Mouse (Mus musculus) lung, embryonic 16.5 days (tissue): Measurements from ENCODE around the gene Sertad2. TPM values are rescaled to one million over a fixed set of nuclear protein-coding genes. Genes with fewer than 3 reads are reported as not detected.
A peak's percentile ranks its signal among the peaks of the same experiment; 100 is the strongest.

ENCODE experiments used
- ATAC-seq: fragments of 200-750 bp; cut with Nextera tagmentation; 2 replicates; pipeline ENCODE4 v1.8.0; 2017; ENCODE audit warnings: low read depth, mild to moderate bottlenecking, moderate library complexity
- H3K27ac ChIP-seq: fragments of 300-500 bp; sonication (generic); 2 replicates; pipeline ENCODE4 v1.5.1; 2014; ENCODE audit warnings: mild to moderate bottlenecking, control low read depth, low read length
- H3K27me3 ChIP-seq: fragments of 300-500 bp; sonication (generic); 2 replicates; pipeline ENCODE4 v1.6.1; 2014; ENCODE audit warnings: low read depth, low read length, mixed read lengths; ENCODE audit not compliant: control insufficient read depth, insufficient read depth
- H3K36me3 ChIP-seq: fragments of 300-500 bp; sonication (generic); 2 replicates; pipeline ENCODE4 v1.6.1; 2014; ENCODE audit warnings: low read length; ENCODE audit not compliant: control insufficient read depth, insufficient read depth
- H3K4me1 ChIP-seq: fragments of 300-500 bp; sonication (generic); replicated peaks from 2 replicates; pipeline ENCODE4 v1.6.1; 2014; ENCODE audit warnings: low read length, mixed read lengths; ENCODE audit not compliant: control insufficient read depth, insufficient read depth
- H3K4me2 ChIP-seq: fragments of 300-500 bp; sonication (generic); 2 replicates; pipeline ENCODE4 v1.6.1; 2014; ENCODE audit warnings: low read depth, low read length, control low read depth
- H3K4me3 ChIP-seq: fragments of 300-500 bp; sonication (generic); 2 replicates; pipeline ENCODE4 v1.5.1; 2014; ENCODE audit warnings: mild to moderate bottlenecking, low read length, control low read depth
- H3K9ac ChIP-seq: fragments of 300-500 bp; sonication (generic); 2 replicates; pipeline ENCODE4 v1.6.1; 2014; ENCODE audit warnings: low read length, control low read depth
- H3K9me3 ChIP-seq: fragments of 300-500 bp; sonication (generic); 2 replicates; pipeline ENCODE4 v1.6.1; 2016; ENCODE audit warnings: low read length; ENCODE audit not compliant: control insufficient read depth
- WGBS: fragments of 180-500 bp; shearing (Covaris S2); extraction: QIAGEN DNeasy Blood & Tissue Kit; methylation state at CpG from one replicate; pipeline ENCODE4 v1.1.7; 2014; 5-methylcytosine and 5-hydroxymethylcytosine counted together
- polyA plus RNA-seq: library from polyadenylated mRNA; unstranded; fragments of >200 nt; fragmentation: Nextera tagmentation; extraction: Ambion mirVana; gene quantifications from 2 replicates; pipeline ENCODE4 v1.2.1, GENCODE M21; 2015

Gene Sertad2
- polyA plus RNA-seq, 1 experiment from 2014 or later, result 45.0 TPM

DNA sequence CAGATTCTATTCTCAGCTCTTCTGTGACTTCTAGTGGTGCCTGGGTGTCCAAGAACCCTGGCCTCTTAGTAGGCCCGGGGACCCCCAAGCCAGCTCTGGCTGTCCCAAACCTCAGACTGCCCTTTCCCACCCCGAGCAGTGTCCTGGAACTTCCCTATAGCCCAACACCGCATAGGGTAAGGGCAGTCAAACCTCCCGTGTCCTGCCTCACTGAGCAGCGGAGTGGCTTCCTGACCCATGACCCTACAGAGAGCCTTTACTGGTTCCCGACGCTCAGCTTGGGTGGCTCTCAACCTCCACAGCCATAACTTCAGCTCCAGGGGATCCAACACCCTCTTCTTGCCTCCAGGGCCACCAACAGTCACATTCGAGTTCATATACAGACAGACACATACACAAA, 17.1 kb upstream of the Sertad2 start:
- Histone ChIP-seq H3K27me3 (no peaks in the 10 kb centered on the region), H3K4me3 (no peak overlapping the region), H3K9ac (no peak overlapping the region), H3K27ac (no peak overlapping the region), H3K4me1 (0 out of 2 replicates have a peak, but pooled peaks cover under 1% of the 10 kb centered on the region), H3K36me3 (no peaks in the 10 kb centered on the region), H3K4me2 (no peak overlapping the region), H3K9me3 (no peaks in the 10 kb centered on the region)
- ATAC-seq, result no peak
- WGBS, result 76% methylated on average over 8 of the region's 8 CpGs

DNA sequence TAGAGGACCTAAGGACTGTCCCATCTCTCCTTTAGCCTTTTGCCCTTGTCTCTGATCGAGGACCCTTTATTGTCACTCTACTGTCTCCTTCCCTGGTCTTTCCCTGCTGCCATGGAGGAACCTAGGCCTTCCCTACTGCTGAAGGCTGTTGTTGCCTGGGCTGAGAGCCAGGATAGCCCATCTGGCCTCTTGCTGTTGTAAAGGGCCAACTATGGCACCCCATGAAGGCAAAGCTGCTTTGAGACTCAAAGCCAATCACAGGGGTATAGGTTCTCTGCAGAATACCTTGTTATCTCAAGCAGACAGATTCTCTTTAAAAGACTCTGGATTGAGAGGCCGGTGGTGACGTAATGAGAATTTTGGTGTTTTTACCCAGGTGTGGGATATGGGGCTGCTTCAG, 15.2 kb upstream of the Sertad2 start:
- no peaks in the 10 kb centered on the region for H3K36me3 ChIP-seq
- H3K4me1 ChIP-seq, result peaks cover 7% of the 10 kb centered on the region; the same call in 1 of the 2 replicates
- no peak overlapping the region for H3K9ac ChIP-seq
- no peak overlapping the region for H3K4me2 ChIP-seq
- H3K4me3 ChIP-seq, result no peak overlapping the region
- H3K27ac ChIP-seq, result no peak overlapping the region
- H3K9me3 ChIP-seq, result no peaks in the 10 kb centered on the region
- no peaks in the 10 kb centered on the region for H3K27me3 ChIP-seq
- no peak for ATAC-seq
- WGBS, result 91% methylated on average over 3 of the region's 3 CpGs

DNA sequence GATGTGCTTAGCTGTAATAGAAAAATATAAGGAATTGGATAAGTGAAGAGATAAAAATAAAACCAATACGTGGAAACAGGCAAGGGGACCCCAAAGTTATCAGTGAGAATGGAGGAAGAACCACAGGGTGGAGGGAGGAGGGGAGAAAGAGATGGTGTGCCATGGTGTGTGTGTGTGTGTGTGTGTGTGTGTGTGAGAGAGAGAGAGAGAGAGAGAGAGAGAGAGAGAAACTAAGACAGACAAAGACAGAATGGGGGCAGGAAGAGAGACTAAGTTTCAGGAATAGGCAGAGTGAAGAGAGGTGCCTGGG, 11.4 kb upstream of the Sertad2 start:
- Histone ChIP-seq H3K27ac (peak overlapping the region; percentile 92), H3K4me2 (peak overlapping the region; percentile 79), H3K36me3 (no peaks in the 10 kb centered on the region), H3K9ac (peak overlapping the region; percentile 74), H3K9me3 (no peaks in the 10 kb centered on the region), H3K4me1 (peaks cover 10% of the 10 kb centered on the region; the same call in 1 of the 2 replicates), H3K4me3 (peak overlapping the region; percentile 66), H3K27me3 (no peaks in the 10 kb centered on the region)
- WGBS, result 22% methylated on average over 1 of the region's 1 CpGs
- no peak for ATAC-seq

DNA sequence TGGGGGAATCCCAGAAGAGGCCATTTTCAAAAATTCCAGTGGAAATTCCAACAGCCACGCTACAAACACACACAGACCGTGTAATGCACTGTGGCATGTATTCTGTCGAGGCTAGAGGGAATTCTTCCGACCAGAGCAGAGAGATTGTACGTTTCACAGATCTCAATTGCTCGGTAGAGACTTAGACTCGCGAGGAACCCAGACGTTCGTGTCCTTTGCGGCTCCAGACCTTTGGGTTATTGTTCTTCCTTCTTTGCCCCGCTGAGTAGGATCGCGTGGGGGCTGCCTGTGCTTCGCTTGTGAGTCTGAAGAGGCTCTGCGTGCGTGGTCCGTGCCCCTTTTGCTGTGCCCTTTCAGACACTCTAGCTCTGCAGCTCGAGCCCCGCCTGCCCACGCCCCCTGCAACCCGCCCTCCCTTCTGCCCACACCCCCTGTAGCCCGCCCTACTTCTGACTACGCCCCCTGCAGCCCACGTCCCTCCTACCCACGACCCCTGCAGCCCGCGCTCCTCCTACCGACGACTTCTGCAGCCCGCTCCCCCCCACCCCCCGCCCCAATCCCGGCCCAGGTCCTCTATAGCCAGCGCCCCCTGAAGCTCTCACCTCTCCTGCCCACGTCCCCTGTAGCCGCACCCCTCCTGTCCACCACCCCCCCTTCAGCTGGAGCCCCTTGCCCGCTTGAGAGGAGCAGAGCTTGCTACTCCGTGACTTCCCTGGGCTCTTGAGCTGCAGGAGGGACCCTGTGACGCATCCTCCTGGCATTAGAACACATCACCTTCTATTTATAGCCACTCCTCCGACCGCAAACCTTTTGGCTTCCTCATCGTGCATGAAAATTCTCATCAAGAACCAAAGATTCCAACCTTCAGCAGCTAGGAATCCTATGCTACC, 10.8 kb upstream of the Sertad2 start:
- Histone ChIP-seq H3K27ac (peak overlapping the region; percentile 92), H3K4me1 (peaks cover 10% of the 10 kb centered on the region; the same call in 1 of the 2 replicates)
- ATAC-seq, result peak; percentile 96

DNA sequence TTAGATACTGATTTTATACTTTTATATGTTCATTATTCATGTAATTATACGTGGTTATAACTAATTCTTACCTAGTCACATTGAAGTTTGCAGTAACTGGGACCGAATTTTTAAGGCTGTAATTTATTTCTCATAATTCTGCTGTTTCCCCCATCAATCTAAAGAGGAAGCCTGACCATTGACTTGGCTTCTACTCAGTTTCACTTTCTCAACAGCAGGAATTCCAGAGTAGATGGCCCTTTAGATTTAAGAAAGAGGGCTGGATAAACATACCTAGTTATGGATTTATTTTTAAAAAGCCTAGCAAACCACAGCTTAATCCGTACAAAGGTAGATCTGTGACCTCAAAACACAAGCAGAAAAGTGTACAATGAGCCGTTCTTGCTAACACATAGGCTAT, 9.8 kb upstream of the Sertad2 start:
- no peaks in the 10 kb centered on the region for H3K27me3 ChIP-seq
- H3K9ac ChIP-seq, result no peak overlapping the region
- H3K36me3 ChIP-seq, result no peaks in the 10 kb centered on the region
- no peaks in the 10 kb centered on the region for H3K9me3 ChIP-seq
- 67% methylated on average over 4 of the region's 4 CpGs for WGBS
- no peak overlapping the region for H3K4me3 ChIP-seq
- no peak for ATAC-seq
- 0 out of 2 replicates have a peak overlapping the region, but pooled peaks have one; percentile 13 for H3K27ac ChIP-seq
- peaks cover 10% of the 10 kb centered on the region; the same call in 1 of the 2 replicates for H3K4me1 ChIP-seq
- H3K4me2 ChIP-seq, result 0 out of 2 replicates have a peak overlapping the region, but pooled peaks have one; percentile 8

More for the DNA sequence above, 10.8 kb upstream of the Sertad2 start:
- under 1% methylated on average over 38 of the region's 42 CpGs for WGBS
- Histone ChIP-seq H3K9ac (peak overlapping the region; percentile 74), H3K4me2 (peak overlapping the region; percentile 79), H3K36me3 (no peaks in the 10 kb centered on the region), H3K9me3 (no peaks in the 10 kb centered on the region), H3K4me3 (peak overlapping the region; percentile 66), H3K27me3 (no peaks in the 10 kb centered on the region)

DNA sequence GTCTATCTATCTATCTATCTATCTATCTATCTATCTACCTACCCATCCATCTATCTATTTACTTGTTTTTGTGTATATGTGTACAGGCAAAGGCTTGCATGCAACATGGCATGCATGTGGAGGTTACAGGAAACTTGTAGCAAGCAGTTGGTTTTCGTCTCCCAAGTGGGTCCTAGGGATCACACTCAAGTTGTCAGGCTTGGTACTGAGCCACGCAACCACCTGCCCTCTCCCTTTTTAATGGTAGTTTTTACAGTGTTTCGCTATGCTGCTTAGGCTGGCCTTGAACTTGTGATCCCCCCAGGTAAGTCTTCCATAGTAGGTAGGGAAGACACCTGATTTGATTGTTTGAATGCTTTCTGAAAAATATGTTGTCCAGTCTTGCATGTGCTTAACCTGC, 5.8 kb upstream of the Sertad2 start:
- Histone ChIP-seq H3K4me1 (peaks cover 9% of the 10 kb centered on the region), H3K4me2 (no peak overlapping the region), H3K9me3 (no peaks in the 10 kb centered on the region), H3K27ac (no peak overlapping the region), H3K27me3 (no peaks in the 10 kb centered on the region), H3K4me3 (no peak overlapping the region), H3K36me3 (no peaks in the 10 kb centered on the region), H3K9ac (no peak overlapping the region)
- WGBS, result 80% methylated on average over 3 of the region's 3 CpGs
- ATAC-seq, result no peak

DNA sequence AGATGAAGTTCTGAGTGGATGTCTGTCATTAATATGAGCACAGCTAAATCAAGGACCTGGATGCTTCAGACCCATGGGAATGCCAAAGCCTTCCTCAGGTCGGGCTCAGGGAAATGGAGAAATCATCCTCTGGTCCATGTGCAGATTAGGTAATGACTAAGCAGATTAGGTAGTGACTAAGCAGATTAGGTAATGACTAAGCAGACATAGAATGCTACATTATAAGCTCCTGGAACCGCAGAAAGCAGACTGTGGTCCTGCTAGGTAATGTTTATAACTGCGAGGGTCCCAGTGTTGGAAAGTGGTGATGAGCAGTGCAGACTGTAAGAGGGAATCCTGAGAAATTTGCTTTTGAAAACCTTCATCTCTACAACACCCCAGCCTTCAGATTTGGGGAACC, 4.6 kb upstream of the Sertad2 start:
- no peak for ATAC-seq
- Histone ChIP-seq H3K4me1 (peaks cover 7% of the 10 kb centered on the region), H3K36me3 (no peaks in the 10 kb centered on the region), H3K9ac (no peak overlapping the region), H3K9me3 (no peaks in the 10 kb centered on the region), H3K27me3 (no peaks in the 10 kb centered on the region), H3K4me2 (no peak overlapping the region), H3K4me3 (no peak overlapping the region), H3K27ac (no peak overlapping the region)
- WGBS, result 72% methylated on average over 3 of the region's 3 CpGs

DNA sequence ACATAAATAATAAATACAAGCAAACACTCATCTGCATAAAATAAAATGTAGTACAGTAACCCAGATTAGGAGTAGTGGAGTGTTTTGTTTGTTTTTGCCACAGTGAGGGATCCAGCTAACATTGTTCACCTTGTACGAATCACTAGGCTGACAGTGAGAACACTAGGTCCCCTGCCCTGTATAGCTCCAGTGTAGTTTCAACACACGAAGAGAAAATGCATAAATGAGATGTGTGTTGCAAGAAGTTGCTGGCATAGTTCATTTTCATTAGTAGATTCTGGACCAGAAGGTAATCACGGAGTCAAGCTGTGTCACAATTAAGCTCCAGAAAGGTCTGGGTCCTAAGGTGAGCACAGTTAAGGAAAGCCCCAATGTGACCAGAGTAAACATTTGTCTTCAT, 1.8 kb upstream of the Sertad2 start:
- Histone ChIP-seq H3K4me3 (no peak overlapping the region), H3K27me3 (no peaks in the 10 kb centered on the region), H3K9me3 (no peaks in the 10 kb centered on the region), H3K36me3 (no peaks in the 10 kb centered on the region), H3K4me2 (no peak overlapping the region), H3K4me1 (peaks cover 6% of the 10 kb centered on the region), H3K27ac (no peak overlapping the region), H3K9ac (no peak overlapping the region)
- no peak for ATAC-seq
- WGBS, result 60% methylated on average over 3 of the region's 3 CpGs

DNA sequence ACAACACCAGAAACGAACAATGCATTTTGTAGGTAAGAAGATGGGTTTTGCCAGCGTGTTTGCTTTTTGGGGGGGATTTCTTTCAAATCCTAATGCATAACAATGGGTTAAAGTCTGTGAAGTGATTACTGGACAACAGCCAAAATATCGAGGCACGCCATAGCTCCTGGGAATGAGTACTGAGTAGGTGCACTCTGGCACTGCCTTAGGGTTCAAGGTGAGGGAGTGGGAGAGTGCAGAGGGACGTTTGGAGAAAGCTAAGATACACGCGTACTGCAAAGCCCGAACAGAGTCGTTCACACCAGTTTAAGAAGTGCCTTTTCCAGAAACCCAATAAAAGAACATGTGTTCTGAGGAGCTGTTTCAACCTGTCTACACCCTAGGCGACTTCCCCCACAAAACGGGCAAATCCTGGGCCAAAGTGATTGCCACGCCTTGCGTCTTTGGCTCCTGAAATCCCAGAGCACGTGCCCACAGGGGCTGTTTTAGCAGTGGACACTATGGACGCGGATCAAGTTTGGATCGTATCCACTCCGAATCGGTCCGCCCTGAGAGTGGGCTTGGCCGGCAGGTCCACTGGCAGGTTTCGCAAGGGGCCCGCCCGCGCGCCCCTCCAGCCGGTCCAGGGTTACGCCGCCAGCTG, 937 bp upstream of the Sertad2 start:
- Histone ChIP-seq H3K4me1 (peaks cover 6% of the 10 kb centered on the region), H3K4me3 (peak overlapping the region; percentile 85), H3K4me2 (peak overlapping the region; percentile 75), H3K27me3 (no peaks in the 10 kb centered on the region), H3K9ac (peak overlapping the region; percentile 68), H3K9me3 (no peaks in the 10 kb centered on the region), H3K27ac (peak overlapping the region; percentile 82), H3K36me3 (no peaks in the 10 kb centered on the region)
- ATAC-seq, result no peak
- 1% methylated on average over 28 of the region's 29 CpGs for whole genome bisulfite sequencing
